Mouse (Mus musculus) embryonic facial prominence, embryonic 10.5 days (tissue): ENCODE results near the gene Cracr2a. TPM values are rescaled to one million over a fixed set of nuclear protein-coding genes. Genes with fewer than 3 reads are reported as not detected.
"Not testable (repeated sequence)": the region's sequence is repeated elsewhere in the genome, so short reads cannot be mapped to it uniquely, and the experiment has no call there.

Source experiments
- DNase-seq: peaks from one replicate; pipeline ENCODE4 v3.0.0-alpha.2; 2017; ENCODE audit warnings: low spot score
- H3K27ac ChIP-seq: fragments of 300-500 bp; sonication (generic); replicated peaks from 2 replicates; pipeline ENCODE4 v1.5.1; 2016; ENCODE audit warnings: mild to moderate bottlenecking
- H3K27me3 ChIP-seq: fragments of 300-500 bp; sonication (generic); replicated peaks from 2 replicates; pipeline ENCODE4 v1.6.1; 2016; ENCODE audit warnings: low read depth, mild to moderate bottlenecking; ENCODE audit not compliant: poor library complexity, severe bottlenecking
- H3K36me3 ChIP-seq: fragments of 300-500 bp; sonication (generic); replicated peaks from 2 replicates; pipeline ENCODE4 v1.6.1; 2016; ENCODE audit warnings: mild to moderate bottlenecking, moderate library complexity
- H3K4me1 ChIP-seq: fragments of 300-500 bp; sonication (generic); 2 replicates; pipeline ENCODE4 v1.6.1; 2016
- H3K4me3 ChIP-seq: fragments of 300-500 bp; sonication (generic); 2 replicates; pipeline ENCODE4 v1.5.1; 2016; ENCODE audit warnings: mild to moderate bottlenecking, moderate library complexity
- H3K9me3 ChIP-seq: fragments of 300-500 bp; sonication (generic); 2 replicates; pipeline ENCODE4 v1.6.1; 2016; ENCODE audit warnings: mild to moderate bottlenecking
- WGBS: fragments of 180-500 bp; shearing (Covaris S2); methylation state at CpG from one replicate; pipeline ENCODE4 v1.1.7; 2016; 5-methylcytosine and 5-hydroxymethylcytosine counted together
- polyA plus RNA-seq: library from polyadenylated mRNA; unstranded; fragments of >200 nt; fragmentation: Nextera tagmentation; extraction: Ambion mirVana; gene quantifications from 2 replicates; pipeline ENCODE4 v1.2.1, GENCODE M21; 2016

Gene Cracr2a
- 0.79 and 1.2 TPM in 2 replicates for polyA plus RNA-seq

DNA sequence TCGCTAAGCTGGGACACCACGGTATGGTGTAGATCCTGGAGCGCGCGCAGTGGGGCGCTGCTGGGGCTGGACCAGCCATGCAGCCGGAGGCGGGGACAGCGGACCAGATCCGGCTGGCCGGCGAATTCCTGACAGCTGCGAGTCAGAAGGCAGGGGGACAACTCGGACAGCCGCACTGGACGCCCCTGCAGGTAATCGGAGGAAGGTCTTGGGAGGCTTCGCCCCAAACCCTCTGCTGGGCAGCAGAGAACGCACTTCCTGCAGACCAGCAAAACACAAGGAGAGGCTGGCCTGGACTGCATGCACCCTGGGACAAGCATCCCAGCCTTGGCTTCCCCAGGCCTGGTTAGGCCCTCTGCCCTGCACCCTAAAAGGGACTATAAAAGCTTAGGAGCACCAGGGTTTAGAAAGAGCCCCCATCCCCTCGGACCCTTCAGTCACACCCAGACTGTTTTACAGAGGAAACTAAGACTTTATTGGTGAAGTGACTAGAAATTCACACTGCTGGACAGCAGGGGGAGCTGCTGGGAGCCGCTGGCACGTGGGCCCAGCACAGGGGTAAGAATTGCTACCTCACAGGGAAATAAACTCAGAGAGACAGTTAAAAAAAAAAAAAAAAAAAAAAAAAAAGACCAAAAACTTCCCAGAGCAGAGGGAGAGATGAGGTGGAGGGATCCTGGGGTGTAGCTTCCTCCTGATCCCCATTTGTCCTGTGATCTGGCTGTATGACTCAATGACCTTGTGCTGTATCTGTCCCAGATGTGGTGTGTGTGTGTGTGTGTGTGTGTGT lies at the start of gene Cracr2a:
TSS of gene Cracr2a (plus strand) at position 108 of the 790 bp plus-strand sequence.
- Histone ChIP-seq H3K4me1 (peaks cover 18% of the 10 kb centered on the region), H3K27ac (peak within 1 kb of the TSS; percentile 85), H3K36me3 (no peaks in the 10 kb centered on the region), H3K27me3 (peaks cover 7% of the 10 kb centered on the region; the same call in 1 of the 2 replicates), H3K9me3 (no peaks in the 10 kb centered on the region), H3K4me3 (peak within 1 kb of the TSS; percentile 67)
- peak; percentile 90 for DNase-seq
- under 1% methylated on average over 22 of the region's 22 CpGs for WGBS

DNA sequence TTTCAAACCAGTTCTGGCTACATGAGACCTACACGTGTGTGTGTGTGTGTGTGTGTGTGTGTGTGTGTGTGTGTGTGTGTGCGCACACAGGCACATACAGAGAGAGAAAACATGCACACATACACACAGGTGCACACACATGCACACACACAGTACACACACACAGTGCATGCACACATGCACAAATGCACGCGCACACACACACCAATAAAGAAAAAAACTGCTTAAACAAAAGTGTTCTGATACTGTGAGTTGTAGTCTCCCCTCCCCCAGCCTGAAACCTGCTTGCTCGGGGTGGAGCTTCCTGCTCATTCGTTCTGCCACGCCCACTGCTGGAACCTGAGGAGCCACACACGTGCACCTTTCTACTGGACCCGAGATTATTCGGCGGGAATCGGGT lies 47.4 kb upstream of the Cracr2a start:
- H3K27ac ChIP-seq, DNase-seq, H3K4me1 ChIP-seq, H3K27me3 ChIP-seq, H3K4me3 ChIP-seq, H3K9me3 ChIP-seq, H3K36me3 ChIP-seq: not testable (repeated sequence)
- WGBS = 85% methylated on average over 7 of the region's 12 CpGs

DNA sequence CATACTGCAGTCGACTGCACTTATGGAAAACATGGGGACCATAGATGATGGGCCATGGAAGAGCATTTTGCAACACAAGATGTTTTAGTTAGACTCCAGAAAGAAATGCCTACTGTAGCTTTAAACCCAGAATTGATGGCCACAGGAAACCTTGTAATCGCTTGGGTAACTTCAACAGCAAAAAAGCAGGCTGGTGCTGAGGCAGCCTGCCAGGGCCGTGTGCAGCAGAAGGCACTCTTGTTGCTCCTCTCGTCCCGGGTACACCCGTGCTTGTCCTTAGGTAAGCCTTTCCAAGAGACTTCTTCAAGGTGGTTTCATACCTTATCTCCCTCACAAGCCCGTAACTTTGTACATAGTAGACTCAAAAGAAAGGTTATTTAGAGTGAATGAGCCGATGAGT lies 40.0 kb upstream of the Cracr2a start:
- Histone ChIP-seq H3K4me3 (no peak overlapping the region), H3K36me3 (no peaks in the 10 kb centered on the region), H3K27me3 (0 out of 2 replicates have a peak, but pooled peaks cover 4% of the 10 kb centered on the region), H3K4me1 (no peaks in the 10 kb centered on the region; the same call in 1 of the 2 replicates), H3K9me3 (no peaks in the 10 kb centered on the region), H3K27ac (no peak overlapping the region)
- DNase-seq = no peak
- WGBS = 72% methylated on average over 8 of the region's 8 CpGs

DNA sequence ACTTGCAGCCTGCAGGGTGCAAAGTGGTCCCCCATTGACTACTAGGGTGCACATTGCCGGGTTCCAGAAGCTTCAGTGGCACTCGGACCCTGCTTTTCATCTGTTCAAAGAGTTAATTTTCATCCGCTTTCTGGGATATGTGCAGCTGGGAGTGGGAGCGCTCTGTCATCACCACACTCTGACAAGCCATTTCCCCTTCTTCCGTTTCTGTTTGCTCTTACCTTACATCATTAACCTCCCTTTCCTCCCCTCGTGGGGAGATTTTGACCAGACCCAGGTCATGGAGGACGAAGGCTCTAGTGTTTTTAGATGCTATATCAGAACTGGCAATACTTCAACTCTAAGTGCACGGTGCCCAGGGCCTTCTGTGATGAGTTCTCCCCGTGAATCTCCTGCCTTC lies 38.8 kb upstream of the Cracr2a start:
- no peak for DNase-seq
- Histone ChIP-seq H3K36me3 (no peaks in the 10 kb centered on the region), H3K9me3 (no peaks in the 10 kb centered on the region), H3K27me3 (0 out of 2 replicates have a peak, but pooled peaks cover 4% of the 10 kb centered on the region), H3K4me3 (no peak overlapping the region), H3K4me1 (no peaks in the 10 kb centered on the region; the same call in 1 of the 2 replicates), H3K27ac (no peak overlapping the region)
- WGBS = 72% methylated on average over 9 of the region's 9 CpGs

DNA sequence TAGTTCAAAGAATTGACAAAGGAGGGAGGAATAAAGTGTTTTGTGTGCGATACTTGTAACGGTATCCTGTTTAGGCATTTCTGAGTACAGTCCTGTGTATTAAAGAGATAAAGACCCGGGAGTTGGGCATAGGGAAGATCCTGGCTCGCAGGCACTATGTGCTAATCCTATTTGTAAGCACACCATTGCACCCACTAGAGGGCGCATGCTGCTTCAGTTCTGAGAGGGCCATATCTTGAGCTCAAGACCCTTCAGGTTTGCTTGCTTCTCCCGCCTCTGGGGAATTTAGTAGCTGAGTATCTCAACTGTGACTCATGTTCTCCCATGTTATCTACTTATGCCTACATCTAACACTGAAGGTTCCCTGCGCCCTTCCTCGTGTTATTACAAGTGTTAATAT lies 36.7 kb upstream of the Cracr2a start:
- no peak overlapping the region for H3K4me3 ChIP-seq
- H3K9me3 ChIP-seq = no peaks in the 10 kb centered on the region
- H3K4me1 ChIP-seq = no peaks in the 10 kb centered on the region; the same call in 1 of the 2 replicates
- 36% methylated on average over 8 of the region's 8 CpGs for WGBS
- H3K36me3 ChIP-seq = no peaks in the 10 kb centered on the region
- peak; percentile 77 for DNase-seq
- H3K27ac ChIP-seq = no peak overlapping the region
- 0 out of 2 replicates have a peak, but pooled peaks cover 4% of the 10 kb centered on the region for H3K27me3 ChIP-seq

DNA sequence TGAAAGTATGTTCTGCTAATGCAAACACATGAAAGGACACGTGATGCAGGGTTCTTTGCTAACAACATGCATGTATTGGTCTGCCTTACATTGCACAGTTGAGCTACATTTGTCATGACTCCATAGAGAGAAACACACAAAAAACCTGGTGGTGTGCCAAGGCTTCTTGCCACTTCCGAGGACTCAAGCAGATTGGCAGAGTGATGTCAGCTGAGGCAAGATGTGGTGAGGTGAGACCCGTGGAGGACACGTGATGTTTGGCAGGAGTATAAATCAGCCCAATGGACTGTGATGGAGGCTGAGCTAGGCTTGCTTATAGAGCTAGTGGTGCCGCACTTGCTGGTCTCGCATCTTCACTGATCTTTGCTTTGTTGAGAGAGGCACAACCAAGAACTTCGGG lies 32.5 kb upstream of the Cracr2a start:
- Histone ChIP-seq H3K4me3 (no peak overlapping the region), H3K4me1 (no peaks in the 10 kb centered on the region), H3K9me3 (no peaks in the 10 kb centered on the region), H3K36me3 (no peaks in the 10 kb centered on the region), H3K27me3 (peaks cover 7% of the 10 kb centered on the region; the same call in 1 of the 2 replicates), H3K27ac (no peak overlapping the region)
- 84% methylated on average over 7 of the region's 7 CpGs for WGBS
- no peak for DNase-seq

DNA sequence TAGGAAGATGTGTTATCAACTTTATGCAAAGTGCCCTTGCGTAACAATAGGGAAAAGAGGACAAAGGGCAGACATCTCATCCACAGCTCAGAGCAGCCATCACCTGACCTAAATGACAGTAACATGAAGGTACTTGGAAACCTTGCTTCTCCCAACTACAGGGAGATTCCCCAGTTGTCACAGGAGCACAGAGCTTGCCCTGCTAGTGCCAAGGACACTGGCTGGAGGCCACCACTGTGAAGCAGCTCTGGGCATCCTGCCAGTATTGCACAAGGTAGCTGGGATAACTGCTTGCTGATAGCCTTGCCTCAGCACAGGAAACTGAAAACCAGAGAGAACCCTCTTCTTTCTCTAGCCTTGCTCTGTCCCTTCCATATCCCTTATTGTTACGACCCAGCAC lies 31.7 kb upstream of the Cracr2a start:
- Histone ChIP-seq H3K9me3 (no peaks in the 10 kb centered on the region), H3K4me1 (no peaks in the 10 kb centered on the region), H3K4me3 (no peak overlapping the region), H3K36me3 (no peaks in the 10 kb centered on the region), H3K27ac (no peak overlapping the region), H3K27me3 (peaks cover 7% of the 10 kb centered on the region; the same call in 1 of the 2 replicates)
- WGBS = 91% methylated on average over 2 of the region's 2 CpGs
- DNase-seq = no peak

DNA sequence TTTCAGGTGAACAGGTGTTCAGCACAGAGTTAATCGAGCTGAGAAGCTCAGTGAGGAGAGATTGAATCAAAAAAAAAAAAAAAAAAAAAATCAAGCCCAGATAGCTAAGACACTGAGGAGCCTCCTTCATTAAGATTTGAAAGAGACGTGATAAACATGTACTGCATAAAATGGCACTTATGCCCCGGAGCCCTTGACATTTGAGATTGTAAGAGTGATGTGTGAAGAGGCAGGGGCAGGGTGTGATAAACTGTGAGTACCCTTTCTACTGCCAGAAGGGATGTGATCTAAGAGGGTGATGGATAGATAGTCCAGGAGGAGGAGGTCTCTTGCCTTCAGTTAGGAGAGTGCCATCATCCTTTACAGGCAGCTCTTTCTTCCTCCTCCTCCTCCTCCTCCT lies 30.9 kb upstream of the Cracr2a start:
- 71% methylated on average over 3 of the region's 3 CpGs for WGBS
- Histone ChIP-seq H3K36me3 (no peaks in the 10 kb centered on the region), H3K9me3 (no peaks in the 10 kb centered on the region), H3K4me1 (no peaks in the 10 kb centered on the region), H3K27me3 (peaks cover 7% of the 10 kb centered on the region; the same call in 1 of the 2 replicates), H3K4me3 (no peak overlapping the region), H3K27ac (no peak overlapping the region)
- DNase-seq = no peak

DNA sequence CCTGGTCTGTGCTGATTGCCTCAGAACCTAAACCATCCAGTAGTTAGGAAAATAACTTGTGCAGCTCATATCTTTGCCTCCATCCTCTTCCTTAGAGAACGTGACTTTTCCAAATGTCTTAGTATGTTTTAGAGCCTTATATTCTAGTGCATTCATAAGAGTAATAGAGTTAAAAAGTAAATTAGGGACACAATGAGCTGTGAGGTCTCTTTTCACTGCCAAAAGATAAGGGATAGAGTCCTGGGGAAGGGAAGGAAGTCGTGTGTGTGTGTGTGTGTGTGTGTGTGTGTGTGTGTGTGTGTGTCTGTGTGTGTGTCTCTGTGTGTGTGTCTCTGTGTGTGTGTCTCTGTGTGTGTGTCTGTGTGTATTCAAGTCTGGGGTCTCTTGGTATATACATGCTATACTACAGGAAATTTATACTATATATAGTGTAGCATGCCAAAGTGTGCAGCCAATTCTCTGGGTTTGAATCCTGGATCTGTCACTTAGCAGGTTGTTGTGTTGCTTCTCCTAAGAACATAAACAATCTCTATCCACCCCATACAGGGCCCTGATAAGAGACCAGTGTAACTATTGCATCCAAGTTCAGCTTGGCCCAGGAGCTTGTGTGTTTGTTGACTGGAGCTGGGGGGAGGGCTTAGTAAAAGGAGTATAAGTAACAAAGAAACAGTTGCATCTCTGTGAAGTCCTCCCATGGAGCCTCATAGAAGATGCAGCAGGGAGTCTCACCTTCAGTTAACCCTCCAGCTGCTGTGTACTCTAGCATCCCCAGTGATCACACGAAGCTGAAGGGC lies 29.5 kb upstream of the Cracr2a start:
- WGBS = 63% methylated on average over 3 of the region's 3 CpGs
- no peaks in the 10 kb centered on the region for H3K9me3 ChIP-seq
- H3K4me3 ChIP-seq = no peak overlapping the region

DNA sequence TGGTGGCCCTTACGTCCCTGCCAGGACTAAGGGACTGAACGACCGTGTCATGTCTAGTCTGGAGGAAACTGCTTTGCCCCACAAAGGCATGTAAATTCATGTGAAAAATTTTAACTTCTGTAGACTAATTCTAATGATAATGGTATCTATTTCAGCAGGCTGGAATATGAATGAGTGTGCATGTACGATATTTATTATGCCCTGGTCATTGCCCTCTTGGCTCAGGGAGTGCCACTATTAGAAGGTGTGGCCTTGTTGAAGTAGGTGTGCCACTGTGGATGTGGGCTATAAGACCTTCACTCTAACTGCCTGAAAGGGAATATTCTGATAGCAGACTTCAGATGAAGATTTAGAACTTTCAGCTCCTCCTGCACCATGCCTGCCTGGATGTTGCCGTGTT lies 28.8 kb upstream of the Cracr2a start:
- Histone ChIP-seq H3K9me3 (no peaks in the 10 kb centered on the region), H3K4me3 (no peak overlapping the region), H3K27me3 (peaks cover 7% of the 10 kb centered on the region; the same call in 1 of the 2 replicates), H3K36me3 (no peaks in the 10 kb centered on the region), H3K4me1 (no peaks in the 10 kb centered on the region), H3K27ac (no peak overlapping the region)
- no peak for DNase-seq
- 87% methylated on average over 5 of the region's 5 CpGs for whole genome bisulfite sequencing

More for the DNA sequence above, 29.5 kb upstream of the Cracr2a start:
- DNase-seq = no peak
- Histone ChIP-seq H3K4me1 (no peaks in the 10 kb centered on the region), H3K27ac (no peak overlapping the region), H3K27me3 (peaks cover 7% of the 10 kb centered on the region; the same call in 1 of the 2 replicates), H3K36me3 (no peaks in the 10 kb centered on the region)

DNA sequence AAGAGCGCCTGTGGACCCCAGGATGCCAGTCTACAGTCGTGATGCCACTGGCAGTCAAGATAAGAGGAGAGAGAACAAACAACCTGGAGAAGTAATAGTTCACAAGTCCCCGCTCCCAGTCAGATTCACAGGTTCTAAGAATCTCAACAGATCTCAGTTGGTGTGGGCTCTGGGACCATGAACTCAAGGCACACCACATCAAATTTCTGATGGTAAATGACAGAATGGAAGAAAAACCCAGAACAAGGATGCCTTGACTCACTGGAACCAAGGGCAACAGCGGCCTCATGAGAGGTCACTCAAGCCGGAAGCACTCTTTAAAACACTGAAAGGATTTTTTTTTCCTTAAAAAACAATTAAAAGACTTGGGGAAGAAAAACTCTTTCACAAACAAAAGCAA lies 27.4 kb upstream of the Cracr2a start:
- Histone ChIP-seq H3K4me3 (no peak overlapping the region), H3K36me3 (no peaks in the 10 kb centered on the region), H3K27ac (no peak overlapping the region), H3K4me1 (no peaks in the 10 kb centered on the region), H3K9me3 (no peaks in the 10 kb centered on the region), H3K27me3 (peaks cover 7% of the 10 kb centered on the region; the same call in 1 of the 2 replicates)
- DNase-seq = no peak
- WGBS = 82% methylated on average over 5 of the region's 5 CpGs

DNA sequence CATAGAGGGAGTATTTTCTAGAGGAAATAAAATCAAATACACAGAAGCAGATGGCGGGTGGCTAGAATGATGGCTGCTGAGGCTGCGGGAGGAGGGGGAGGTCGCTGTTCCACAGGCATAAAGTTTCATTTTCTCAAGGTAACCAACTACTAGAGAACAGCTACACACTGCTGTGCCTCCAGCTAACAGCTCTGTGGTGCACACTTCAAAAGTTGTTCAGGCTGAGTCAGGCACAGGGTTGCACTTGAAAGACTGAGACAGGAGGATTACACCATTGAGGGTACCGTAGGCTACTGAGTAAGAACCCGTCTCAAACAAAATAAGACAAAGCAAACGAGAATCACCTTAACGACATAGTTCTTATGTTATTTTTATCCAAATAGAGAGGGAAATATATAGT lies 24.1 kb upstream of the Cracr2a start:
- H3K9me3 ChIP-seq = no peaks in the 10 kb centered on the region
- 0 out of 2 replicates have a peak, but pooled peaks cover under 1% of the 10 kb centered on the region for H3K4me1 ChIP-seq
- H3K36me3 ChIP-seq = no peaks in the 10 kb centered on the region
- H3K4me3 ChIP-seq = no peak overlapping the region
- H3K27me3 ChIP-seq = peaks cover 11% of the 10 kb centered on the region; the same call in 1 of the 2 replicates
- no peak overlapping the region for H3K27ac ChIP-seq
- no peak for DNase-seq
- WGBS = 84% methylated on average over 7 of the region's 7 CpGs
